Mouse (Mus musculus) ES-E14 (cell line): ENCODE measurements around the gene Rasgef1b. TPM values are rescaled to one million over a fixed set of nuclear protein-coding genes. Genes with fewer than 3 reads are reported as not detected.

Experiments
- DNase-seq: peaks from one replicate; pipeline ENCODE4 v3.0.0-alpha.2; 2013; ENCODE audit warnings: low read depth, low spot score
- H3K27ac ChIP-seq: 2 replicates; pipeline ENCODE4 v1.5.1; 2012; ENCODE audit warnings: low read depth, mild to moderate bottlenecking, low read length, moderate library complexity, mixed read lengths; ENCODE audit not compliant: poor library complexity, insufficient read depth, severe bottlenecking
- H3K36me3 ChIP-seq: 2 replicates; pipeline ENCODE4 v1.6.1; 2012; ENCODE audit warnings: mild to moderate bottlenecking, low read length, moderate library complexity, mixed read lengths; ENCODE audit not compliant: control insufficient read depth, poor library complexity, insufficient read depth, severe bottlenecking
- H3K4me1 ChIP-seq, 2 experiments: fragments of 150-350 bp in 1 of 2; sonication (generic) in 1 of 2; 2 replicates each; pipeline ENCODE4 v1.6.1; 2012; ENCODE audit warnings: low read length in 2 of 2, mild to moderate bottlenecking in 1 of 2, mixed read lengths in 1 of 2; ENCODE audit not compliant: control insufficient read depth in 2 of 2, insufficient read depth in 2 of 2, poor library complexity in 1 of 2
- H3K4me3 ChIP-seq, 2 experiments: fragments of 150-350 bp in 1 of 2; sonication (generic) in 1 of 2; 2 replicates each; pipeline ENCODE4 v1.5.1; 2012; ENCODE audit warnings: low read length in 2 of 2, low read depth in 1 of 2, mild to moderate bottlenecking in 1 of 2, mixed read lengths in 1 of 2; ENCODE audit not compliant: insufficient read depth in 1 of 2, poor library complexity in 1 of 2, severe bottlenecking in 1 of 2
- H3K9ac ChIP-seq: 2 replicates; pipeline ENCODE4 v1.6.1; 2012; ENCODE audit warnings: low read depth, mild to moderate bottlenecking, low read length, mixed read lengths; ENCODE audit not compliant: poor library complexity, insufficient read depth, severe bottlenecking
- H3K9me3 ChIP-seq: fragments of 150-350 bp; sonication (generic); 2 replicates; pipeline ENCODE4 v1.6.1; 2012; ENCODE audit warnings: low read depth, mild to moderate bottlenecking, low read length; ENCODE audit not compliant: control insufficient read depth, insufficient read depth
- CHD2 ChIP-seq: IDR thresholded peaks from 2 replicates; pipeline ENCODE4 v1.6.1; 2014; ENCODE audit warnings: mild to moderate bottlenecking, low read depth, low read length, inconsistent platforms
- HCFC1 ChIP-seq: IDR thresholded peaks from 2 replicates; pipeline ENCODE4 v1.6.1; 2012; ENCODE audit warnings: low read length, inconsistent platforms, borderline replicate concordance; ENCODE audit not compliant: insufficient read depth
- MAFK ChIP-seq: IDR thresholded peaks from 2 replicates; pipeline ENCODE4 v1.6.1; 2014; ENCODE audit warnings: mild to moderate bottlenecking, low read depth, low read length, inconsistent platforms; ENCODE audit not compliant: insufficient read depth
- ZC3H11A ChIP-seq: IDR thresholded peaks from 2 replicates; pipeline ENCODE4 v1.6.1; 2012; ENCODE audit warnings: low read depth, mild to moderate bottlenecking, inconsistent platforms, low read length, borderline replicate concordance
- ZNF384 ChIP-seq: IDR thresholded peaks from 2 replicates; pipeline ENCODE4 v1.6.1; 2012; ENCODE audit warnings: low read depth, low read length, inconsistent platforms
- in situ Hi-C, 2 experiments: fragments of 600-800 bp; cut with MboI; formaldehyde crosslinking; loops; one replicate each; pipeline ENCODE4 v1.15.1; 2025; ENCODE audit warnings: low sequenced_read_pairs in 2 of 2, inconsistent platforms in 1 of 2; ENCODE audit not compliant: unreplicated experiment in 2 of 2
- total RNA-seq: library from RNA; depleted of rRNA; stranded (reverse); fragments of 300-350 nt; gene quantifications from 2 replicates; pipeline ENCODE4 v1.2.3, GENCODE M21; 2012

The Rasgef1b gene
- total RNA-seq, 1 experiment: 2.8 TPM

- Histone ChIP-seq H3K9me3 (no peaks in the 10 kb centered on the region), H3K4me1 (0 out of 4 replicates have a peak, but pooled peaks cover 0 to 3% of the 10 kb centered on the region in 2 experiments), H3K4me3 (no peak overlapping the region), H3K9ac (no peak overlapping the region), H3K27ac (no peak overlapping the region), H3K36me3 (no peaks in the 10 kb centered on the region)
- TF ChIP-seq CHD2: no peak
- no peak for TF ChIP-seq ZNF384
- TF ChIP-seq HCFC1: no peak
- TF ChIP-seq ZC3H11A: no peak
- TF ChIP-seq MAFK: no peak
- no peak for DNase-seq
- in situ Hi-C loops: no loop called here
These were observed 103.3 kb downstream of the Rasgef1b start for GRCm38 (mm10) chr5:99625603-99626002.

- Histone ChIP-seq H3K4me1 (no peaks in the 10 kb centered on the region), H3K27ac (no peak overlapping the region), H3K9ac (no peak overlapping the region), H3K9me3 (no peaks in the 10 kb centered on the region), H3K4me3 (no peak overlapping the region), H3K36me3 (no peaks in the 10 kb centered on the region)
- DNase-seq: no peak
- in situ Hi-C loops: no loop called here
- TF ChIP-seq CHD2: no peak
- TF ChIP-seq ZNF384: no peak
These were observed 108.1 kb downstream of the Rasgef1b start for GRCm38 (mm10) chr5:99620771-99621170.

GRCm38 (mm10) chr5:99617271-99617800, 111.5 kb downstream of the Rasgef1b start:
- no peak overlapping the region for H3K4me3 ChIP-seq
- TF ChIP-seq MAFK (no peak), ZC3H11A (no peak), ZNF384 (no peak), CHD2 (no peak), HCFC1 (no peak)
- H3K4me1 ChIP-seq: peaks cover 0 to 3% of the 10 kb centered on the region in 2 experiments; a peak in 1 of 4 replicates
- no peak overlapping the region for H3K27ac ChIP-seq
- no peak overlapping the region for H3K9ac ChIP-seq
- in situ Hi-C loops: no loop called here
- no peaks in the 10 kb centered on the region for H3K36me3 ChIP-seq
- H3K9me3 ChIP-seq: no peaks in the 10 kb centered on the region
- no peak for DNase-seq

- in situ Hi-C loops: no loop called here
- H3K27ac ChIP-seq: no peak overlapping the region
- peak overlapping the region in 1 of 2 experiments; percentile 2; a peak in 1 of 4 replicates for H3K4me3 ChIP-seq
- no peaks in the 10 kb centered on the region for H3K36me3 ChIP-seq
- TF ChIP-seq MAFK (peak; percentile 46; the same call in 1 of the 2 replicates), CHD2 (no peak), HCFC1 (no peak), ZC3H11A (no peak), ZNF384 (no peak)
- H3K9me3 ChIP-seq: no peaks in the 10 kb centered on the region
- DNase-seq: peak; percentile 43
- peaks cover 0 to 3% of the 10 kb centered on the region in 2 experiments; a peak in 1 of 4 replicates for H3K4me1 ChIP-seq
- H3K9ac ChIP-seq: no peak overlapping the region
These were observed 115.3 kb downstream of the Rasgef1b start for GRCm38 (mm10) chr5:99613321-99614118.
